Mouse (Mus musculus): ENCODE measurements around the gene Calm3.

DNA sequence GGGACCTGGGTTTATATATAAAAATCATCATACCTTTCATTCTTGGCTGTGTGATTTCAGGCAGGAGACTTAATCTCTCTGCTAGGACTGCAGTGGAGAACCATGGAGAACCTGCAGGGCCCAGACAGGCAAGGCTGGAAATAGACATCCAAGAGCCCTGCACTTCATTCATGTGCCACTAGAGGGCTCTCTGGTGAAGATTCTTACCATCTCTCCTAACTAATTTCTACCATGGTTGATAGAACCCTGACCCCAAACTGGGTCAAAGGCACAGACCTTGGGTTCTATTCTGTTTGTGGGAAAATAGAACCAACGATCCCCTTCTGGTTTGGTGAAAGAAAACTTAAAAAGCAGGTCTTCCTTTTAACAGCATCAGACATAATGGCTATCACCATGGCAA is 6.9 kb upstream of the Calm3 start:
- TF ChIP-seq CTCF (IDR thresholded peaks at IDR 0.05; ENCODE audit: low read depth, low read length) (peak; percentile 55; the same call in 1 of the 2 replicates), POLR2A (IDR thresholded peaks at IDR 0.05; ENCODE audit: extremely low read depth, insufficient read depth, low read length) (no peak)
